9 mouse cellular contexts compared by ENCODE assay signal in the genomic region with DNA sequence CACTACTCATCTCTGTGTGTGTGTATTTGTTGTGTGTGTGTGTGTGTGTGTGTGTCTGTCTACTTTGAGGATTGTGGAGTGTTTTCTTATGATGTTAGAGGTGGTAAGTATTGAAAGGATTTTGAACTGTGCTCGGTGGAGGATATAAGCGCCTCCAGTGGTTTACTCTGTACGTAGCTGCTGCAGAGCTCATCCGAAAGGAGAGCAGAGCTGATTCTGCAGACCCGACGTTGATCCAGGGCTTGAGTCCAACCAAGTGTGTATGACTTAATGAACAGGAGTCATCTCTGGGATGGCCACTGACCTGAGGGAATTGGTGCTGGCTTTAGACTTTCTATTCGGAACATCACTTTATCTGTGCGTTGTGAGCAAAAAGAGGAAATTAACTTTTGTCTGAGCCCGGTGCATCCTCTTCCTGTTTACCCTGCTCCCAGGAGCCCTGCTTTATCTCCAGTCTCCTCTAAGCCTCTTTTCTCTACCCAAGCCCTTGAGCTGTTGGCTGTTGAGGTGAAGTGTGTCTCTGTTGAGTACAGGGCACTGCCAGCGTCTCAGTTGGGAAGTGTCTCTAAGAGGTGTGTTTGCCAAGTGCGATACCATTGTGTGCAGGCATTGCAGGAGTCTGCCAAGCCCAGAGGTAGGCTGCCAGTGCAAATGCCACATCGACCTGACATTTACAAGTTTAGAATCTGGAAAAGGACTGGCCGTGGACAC. TPM values are rescaled to one million over a fixed set of nuclear protein-coding genes. Genes with fewer than 3 reads are reported as not detected.
DNase-seq lines count a peak whose midpoint lies in the region; ATAC-seq and TF ChIP-seq lines count a peak whose summit lies in the region.
"Had no signal": no experiment of that assay in that cellular context is flagged by ENCODE, and none has a peak within 500 bp of the region (broad histone marks: within the 10 kb centered on the region; RNA-seq: fewer than 3 reads in every experiment).

No protein-coding gene starts in this region.

- peak overlapping the region; percentile 8; the same call in 1 of the 2 replicates for H3K27ac ChIP-seq in lung, postnatal 0 days (ENCODE audit: low read length)
- H3K27ac ChIP-seq in midbrain, embryonic 13.5 days = no peak overlapping the region
- H3K27ac ChIP-seq in embryonic facial prominence, embryonic 10.5 days (replicated peaks) = no peak overlapping the region
- H3K27ac ChIP-seq: intestine, embryonic 15.5 days had no signal

- no peak overlapping the region for H3K4me3 ChIP-seq in lung, postnatal 0 days (ENCODE audit: low read depth, low read length)
- H3K4me3 ChIP-seq in midbrain, embryonic 13.5 days (replicated peaks) = no peak overlapping the region
- H3K4me3 ChIP-seq in embryonic facial prominence, embryonic 10.5 days = no peak overlapping the region
- H3K4me3 ChIP-seq: erythroblast, embryonic 14.5 days; intestine, embryonic 15.5 days had no signal

- TF ChIP-seq EP300 in lung, postnatal 0 days (IDR thresholded peaks at IDR 0.05) = peak; percentile 40; the same call in 1 of the 2 replicates

- peak; percentile 89 for ATAC-seq in lung, postnatal 0 days
- no peak for ATAC-seq in midbrain, embryonic 13.5 days
- ATAC-seq: intestine, embryonic 15.5 days had no signal

- no peak for TF ChIP-seq CTCF in lung, postnatal 0 days (IDR thresholded peaks at IDR 0.05)

- peak overlapping the region; percentile 29; the same call in 1 of the 2 replicates for H3K4me2 ChIP-seq in lung, postnatal 0 days (replicated peaks; ENCODE audit: low read depth, low read length)
- no peak overlapping the region for H3K4me2 ChIP-seq in midbrain, embryonic 13.5 days (replicated peaks)
- H3K4me2 ChIP-seq: intestine, embryonic 15.5 days had no signal

- no peaks in the 10 kb centered on the region for H3K27me3 ChIP-seq in lung, postnatal 0 days (replicated peaks; ENCODE audit: insufficient read depth, low read length)
- no peaks in the 10 kb centered on the region for H3K27me3 ChIP-seq in midbrain, embryonic 13.5 days
- H3K27me3 ChIP-seq in embryonic facial prominence, embryonic 10.5 days (replicated peaks; ENCODE audit: low read depth, poor library complexity, severe bottlenecking) = no peaks in the 10 kb centered on the region
- H3K27me3 ChIP-seq: intestine, embryonic 15.5 days had no signal

- H3K36me3 ChIP-seq in lung, postnatal 0 days (ENCODE audit: insufficient read depth, low read length) = no peaks in the 10 kb centered on the region
- H3K36me3 ChIP-seq in midbrain, embryonic 13.5 days = peaks cover 25% of the 10 kb centered on the region
- peaks cover 28% of the 10 kb centered on the region for H3K36me3 ChIP-seq in embryonic facial prominence, embryonic 10.5 days (replicated peaks)

- WGBS in lung, postnatal 0 days = 42% methylated on average over 13 of the region's 13 CpGs
- WGBS in midbrain, embryonic 13.5 days = 90% methylated on average over 13 of the region's 13 CpGs
- 88% methylated on average over 13 of the region's 13 CpGs for WGBS in embryonic facial prominence, embryonic 10.5 days

- peaks cover 4% of the 10 kb centered on the region; the same call in 1 of the 2 replicates for H3K4me1 ChIP-seq in lung, postnatal 0 days (ENCODE audit: insufficient read depth, low read depth, low read length)
- no peaks in the 10 kb centered on the region for H3K4me1 ChIP-seq in midbrain, embryonic 13.5 days (replicated peaks)
- H3K4me1 ChIP-seq in embryonic facial prominence, embryonic 10.5 days = no peaks in the 10 kb centered on the region
- H3K4me1 ChIP-seq: intestine, embryonic 15.5 days had no signal

- peak; percentile 31 for DNase-seq in 416B (ENCODE audit: low read depth)
- DNase-seq in CD4-positive, CD25-positive, alpha-beta regulatory T cell, adult 2 months (ENCODE audit: low read depth, low spot score) = peak; percentile 48
- DNase-seq in heart, adult 9 months (ENCODE audit: low spot score in 2 of 2) = peak; percentile 36 to 42
- peak; percentile 59 for DNase-seq in lung, postnatal 0 days (ENCODE audit: low spot score)
- DNase-seq in frontal cortex, adult 2 months (ENCODE audit: extremely low spot score in 1 of 2, low spot score in 1 of 2) = no peak
- DNase-seq in embryonic facial prominence, embryonic 10.5 days (ENCODE audit: low spot score) = no peak

- H3K9me3 ChIP-seq in lung, postnatal 0 days (ENCODE audit: low read length) = no peaks in the 10 kb centered on the region
- no peaks in the 10 kb centered on the region for H3K9me3 ChIP-seq in midbrain, embryonic 13.5 days
- no peaks in the 10 kb centered on the region for H3K9me3 ChIP-seq in embryonic facial prominence, embryonic 10.5 days
- H3K9me3 ChIP-seq: intestine, embryonic 15.5 days had no signal

- H3K9ac ChIP-seq in lung, postnatal 0 days (replicated peaks; ENCODE audit: low read depth) = no peak overlapping the region
- H3K9ac ChIP-seq in midbrain, embryonic 13.5 days (replicated peaks) = no peak overlapping the region
- H3K9ac ChIP-seq: intestine, embryonic 15.5 days had no signal

RNA-seq across cellular contexts. Expression of gene Ppp2r1b, which starts 3.9 kb away (rescaled TPM):
- polyA plus RNA-seq in lung, postnatal 0 days (2015; fragmentation: Nextera tagmentation; extraction: Ambion mirVana) = 26.0 and 28.4 TPM in 2 replicates
- polyA plus RNA-seq in midbrain, embryonic 13.5 days (2015; fragmentation: Nextera tagmentation; extraction: Ambion mirVana) = 56.1 and 58.0 TPM in 2 replicates
- polyA plus RNA-seq in frontal cortex, adult 2 months (2012; rRNA removed) = 14.0 and 16.8 TPM in 2 replicates
- polyA plus RNA-seq in embryonic facial prominence, embryonic 10.5 days (2016; fragmentation: Nextera tagmentation; extraction: Ambion mirVana) = 162 and 178 TPM in 2 replicates

Comparison
In these comparisons a context has a peak if more than half of its experiments do, and no peak if none do; other contexts are left out.
1. DNase-seq: peak in 416B (single experiment), CD4-positive, CD25-positive, alpha-beta regulatory T cell, adult 2 months (single experiment), heart, adult 9 months (2 of 2) and lung, postnatal 0 days (single experiment); none in frontal cortex, adult 2 months (0 of 2) and embryonic facial prominence, embryonic 10.5 days (single experiment).